Mouse (Mus musculus) Patski (cell line): ENCODE data around the gene Ninl. TPM values are rescaled to one million over a fixed set of nuclear protein-coding genes. Genes with fewer than 3 reads are reported as not detected.
"Not testable (repeated sequence)": the region's sequence is repeated elsewhere in the genome, so short reads cannot be mapped to it uniquely, and the experiment has no call there.

Source experiments
- ATAC-seq: fragments of 100-300 bp; one replicate; pipeline ENCODE4 v1.8.0; 2021
- CTCF ChIA-PET: fragments of 350-600 bp; sonication (Branson Sonifier 250); formaldehyde crosslinking; loops from one replicate; lab custom pipeline; 2022; ENCODE audit warnings: inconsistent platforms; lab: Charles Lee
- POLR2A ChIA-PET: fragments of 350-600 bp; sonication (Branson Sonifier 250); formaldehyde crosslinking; loops from one replicate; lab custom pipeline; 2022; ENCODE audit warnings: antibody characterized with exemption, inconsistent platforms; lab: Charles Lee
- DNase-seq: peaks from one replicate; pipeline ENCODE4 v3.0.0-alpha.2; 2011; ENCODE audit warnings: low read depth, low spot score
- H3K27me3 ChIP-seq: fragments of 371-371 bp; one replicate; pipeline ENCODE4 v1.5.1; 2021
- CTCF ChIP-seq: fragments of 100-300 bp; IDR thresholded peaks from one replicate; pipeline ENCODE4 v1.5.1; 2021
- in situ Hi-C: fragments of 300-500 bp; cut with MboI; formaldehyde crosslinking; loops from 3 replicates; pipeline ENCODE4 v1.11.1; 2018; ENCODE audit warnings: low pct_unique_long_range_greater_than_20kb, mixed read lengths
- polyA plus RNA-seq: library from polyadenylated mRNA; unstranded; gene quantifications from one replicate; pipeline ENCODE4 v1.2.3, GENCODE M21; 2021

The Ninl gene
- polyA plus RNA-seq, 1 experiment from 2014 or later = 21.0 TPM

GRCm38 (mm10) chr2:150910295-150910881 lies 128.8 kb downstream of the Ninl start:
- in situ Hi-C loops = no loop called here
- ChIA-PET CTCF (interaction anchor here (0.6 to 1.3 kb wide), 2 partner anchors 13 to 44 kb away, joined by 3 read pairs; no protein-coding TSS in a partner anchor), POLR2A (interaction anchor here (0.7 to 1.0 kb wide), 2 partner anchors 9 to 27 kb away, joined by 3 to 6 read pairs; no protein-coding TSS in a partner anchor)
- ATAC-seq (no peak), DNase-seq (no peak)
- TF ChIP-seq CTCF = no peak
- H3K27me3 ChIP-seq = no peaks in the 10 kb centered on the region

- peak; percentile 89 for ATAC-seq
Observed at GRCm38 (mm10) chr2:150909429-150910039, 129.6 kb downstream of the Ninl start.

GRCm38 (mm10) chr2:150908881-150909280 lies 130.3 kb downstream of the Ninl start:
- TF ChIP-seq CTCF = peak; percentile 29
- H3K27me3 ChIP-seq, ATAC-seq, POLR2A ChIA-PET, DNase-seq, in situ Hi-C loops: not testable (repeated sequence)
- CTCF ChIA-PET = interaction anchor here (0.6 kb wide), 1 partner anchor 75 kb away, joined by 3 read pairs; no protein-coding TSS in a partner anchor

More at GRCm38 (mm10) chr2:150909429-150910039, 129.6 kb downstream of the Ninl start:
- H3K27me3 ChIP-seq = no peaks in the 10 kb centered on the region
- no peak for TF ChIP-seq CTCF
- POLR2A ChIA-PET = interaction anchor here (0.7 to 1.0 kb wide), 3 partner anchors 10 to 958 kb away, joined by 3 to 6 read pairs (median 3); no protein-coding TSS in a partner anchor
- in situ Hi-C loops = no loop called here
- CTCF ChIA-PET = interaction anchor here (1.3 kb wide), 1 partner anchor 45 kb away, joined by 3 read pairs; no protein-coding TSS in a partner anchor
- DNase-seq = peak; percentile 74

GRCm38 (mm10) chr2:150904936-150905450 lies 134.2 kb downstream of the Ninl start, which contains the start of gene Gins1:
Gene Gins1 (plus strand): TSS chr2:150905400.
- ATAC-seq (no peak), DNase-seq (no peak)
- peak; percentile 22 for TF ChIP-seq CTCF
- ChIA-PET CTCF (interaction anchor here (0.9 to 1.0 kb wide), 2 partner anchors 34 to 97 kb away, joined by 3 to 4 read pairs; no protein-coding TSS in a partner anchor), POLR2A (interaction anchor here (1.3 kb wide), 1 partner anchor 67 kb away, joined by 3 read pairs; no protein-coding TSS in a partner anchor)
- in situ Hi-C loops = no loop called here
- H3K27me3 ChIP-seq = no peaks in the 10 kb centered on the region

GRCm38 (mm10) chr2:150904272-150904935 lies 134.8 kb downstream of the Ninl start, which contains the start of gene Abhd12:
Gene Abhd12 (minus strand): TSS chr2:150904741.
- peak; percentile 92 for ATAC-seq
- CTCF ChIA-PET = interaction anchor here (0.9 to 1.3 kb wide), 3 partner anchors 15 to 97 kb away, joined by 3 to 4 read pairs (median 3); no protein-coding TSS in a partner anchor
- DNase-seq = peak; percentile 59
- no peak for TF ChIP-seq CTCF
- POLR2A ChIA-PET = interaction anchor here (0.8 to 1.3 kb wide), 2 partner anchors 12 to 66 kb away, joined by 3 read pairs; no protein-coding TSS in a partner anchor
- no peaks in the 10 kb centered on the region for H3K27me3 ChIP-seq
- in situ Hi-C loops = no loop called here

- in situ Hi-C loops = no loop called here
- CTCF ChIA-PET = no interaction called here
- POLR2A ChIA-PET = no interaction called here
Observed at GRCm38 (mm10) chr2:150902347-150902746, 136.8 kb downstream of the Ninl start.

GRCm38 (mm10) chr2:150900341-150900740 lies 138.8 kb downstream of the Ninl start:
- ATAC-seq (no peak), DNase-seq (no peak)
- POLR2A ChIA-PET = interaction anchor here (0.7 kb wide), 1 partner anchor 31 kb away, joined by 4 read pairs; no protein-coding TSS in a partner anchor
- no peak for TF ChIP-seq CTCF
- in situ Hi-C loops = no loop called here
- CTCF ChIA-PET = no interaction called here
- no peaks in the 10 kb centered on the region for H3K27me3 ChIP-seq

More at GRCm38 (mm10) chr2:150902347-150902746, 136.8 kb downstream of the Ninl start:
- no peak for TF ChIP-seq CTCF
- no peaks in the 10 kb centered on the region for H3K27me3 ChIP-seq
- ATAC-seq = no peak
- DNase-seq = no peak

- DNase-seq (no peak), ATAC-seq (no peak)
- in situ Hi-C loops = no loop called here
- H3K27me3 ChIP-seq = no peaks in the 10 kb centered on the region
- ChIA-PET POLR2A (interaction anchor here (0.8 kb wide), 1 partner anchor 30 kb away, joined by 12 read pairs; no protein-coding TSS in a partner anchor), CTCF (no interaction called here)
- TF ChIP-seq CTCF = no peak
Observed at GRCm38 (mm10) chr2:150895691-150896252, 143.4 kb downstream of the Ninl start.

GRCm38 (mm10) chr2:150894617-150895267 lies 144.4 kb downstream of the Ninl start:
- CTCF ChIA-PET = interaction anchor here (1.4 kb wide), 1 partner anchor 25 kb away, joined by 4 read pairs; no protein-coding TSS in a partner anchor
- in situ Hi-C loops = no loop called here
- POLR2A ChIA-PET = interaction anchor here (0.8 kb wide), 1 partner anchor 31 kb away, joined by 12 read pairs; no protein-coding TSS in a partner anchor
- ATAC-seq = no peak
- no peaks in the 10 kb centered on the region for H3K27me3 ChIP-seq
- no peak for TF ChIP-seq CTCF
- no peak for DNase-seq
